Mouse (Mus musculus) left cerebral cortex, postnatal 14 days (tissue): Measurements from ENCODE around the gene Strip2. TPM values are rescaled to one million over a fixed set of nuclear protein-coding genes. Genes with fewer than 3 reads are reported as not detected.

Experiments used
- DNase-seq, 2 experiments: peaks; one replicate each; pipeline ENCODE4 v3.0.0; 2021 to 2022; ENCODE audit warnings: low spot score in 2 of 2, mixed read lengths in 1 of 2
- intact Hi-C: fragments of 180-260 bp; cut with DNase I; formaldehyde crosslinking; loops from one replicate; pipeline ENCODE4 v1.15.1; 2025
- total RNA-seq, 2 experiments: library from RNA; stranded (reverse); gene quantifications; 2 replicates each; pipeline ENCODE4 v1.2.3; 2021

The Strip2 gene
- total RNA-seq, 2 experiments from 2014 or later: 13.2 to 14.9 TPM

- no peak for DNase-seq
- intact Hi-C loops: loop anchor here (10.0 kb wide), 1 partner anchor 167 kb away; no protein-coding TSS in a partner anchor
Observed at GRCm38 (mm10) chr6:29917947-29918346, 1.1 kb downstream of the Strip2 start.

GRCm38 (mm10) chr6:29923501-29923900 is 6.7 kb downstream of the Strip2 start:
- no peak for DNase-seq
- intact Hi-C loops: no loop called here

GRCm38 (mm10) chr6:29925594-29926219 is 8.9 kb downstream of the Strip2 start:
- DNase-seq: no peak
- intact Hi-C loops: no loop called here

- intact Hi-C loops: no loop called here
- DNase-seq: no peak
Observed at GRCm38 (mm10) chr6:29930087-29930486, 13.3 kb downstream of the Strip2 start.

GRCm38 (mm10) chr6:29930665-29931064 is 13.9 kb downstream of the Strip2 start:
- intact Hi-C loops: no loop called here
- peak; percentile 22 to 46 for DNase-seq

- intact Hi-C loops: no loop called here
- DNase-seq: no peak
Observed at GRCm38 (mm10) chr6:29931181-29931580, 14.4 kb downstream of the Strip2 start.

- intact Hi-C loops: no loop called here
Observed at GRCm38 (mm10) chr6:29935741-29936140, 18.9 kb downstream of the Strip2 start.

GRCm38 (mm10) chr6:29940428-29940827 is 23.6 kb downstream of the Strip2 start:
- no peak for DNase-seq
- intact Hi-C loops: loop anchor here (10.0 kb wide), 1 partner anchor 86 kb away; no protein-coding TSS in a partner anchor

More at GRCm38 (mm10) chr6:29935741-29936140, 18.9 kb downstream of the Strip2 start:
- DNase-seq: no peak

- DNase-seq: no peak
- intact Hi-C loops: loop anchor here (10.0 kb wide), 1 partner anchor 86 kb away; no protein-coding TSS in a partner anchor
Observed at GRCm38 (mm10) chr6:29941036-29941435, 24.2 kb downstream of the Strip2 start.

- intact Hi-C loops: loop anchor here (10.0 kb wide), 1 partner anchor 90 kb away; no protein-coding TSS in a partner anchor
- DNase-seq: no peak
Observed at GRCm38 (mm10) chr6:29944465-29944864, 27.7 kb downstream of the Strip2 start.

- DNase-seq: no peak
- intact Hi-C loops: loop anchor here (10.0 kb wide), 1 partner anchor 92 kb away; no protein-coding TSS in a partner anchor
Observed at GRCm38 (mm10) chr6:29946568-29946967, 29.8 kb downstream of the Strip2 start.

GRCm38 (mm10) chr6:29947823-29948222 is 31.0 kb downstream of the Strip2 start:
- intact Hi-C loops: loop anchor here (10.0 kb wide), 1 partner anchor 93 kb away; no protein-coding TSS in a partner anchor
- DNase-seq: no peak

- intact Hi-C loops: no loop called here
- DNase-seq: peak; percentile 17 to 22
Observed at GRCm38 (mm10) chr6:29956749-29957148, 39.9 kb downstream of the Strip2 start.

GRCm38 (mm10) chr6:29958669-29959068 is 41.9 kb downstream of the Strip2 start:
- no peak for DNase-seq
- intact Hi-C loops: no loop called here

- intact Hi-C loops: no loop called here
- peak; percentile 34 to 58 for DNase-seq
Observed at GRCm38 (mm10) chr6:29961081-29961480, 44.3 kb downstream of the Strip2 start.

GRCm38 (mm10) chr6:29967917-29968316 is 51.1 kb downstream of the Strip2 start:
- no peak for DNase-seq
- intact Hi-C loops: no loop called here

GRCm38 (mm10) chr6:29973341-29973740 is 56.5 kb downstream of the Strip2 start:
- intact Hi-C loops: no loop called here
- peak in 1 of 2 experiments; percentile 39 for DNase-seq

GRCm38 (mm10) chr6:29974836-29975235 is 58.0 kb downstream of the Strip2 start:
- intact Hi-C loops: no loop called here
- DNase-seq: no peak

GRCm38 (mm10) chr6:29980461-29980860 is 63.6 kb downstream of the Strip2 start:
- intact Hi-C loops: no loop called here
- no peak for DNase-seq

- intact Hi-C loops: no loop called here
- no peak for DNase-seq
Observed at GRCm38 (mm10) chr6:29981797-29982196, 65.0 kb downstream of the Strip2 start.

- peak; percentile 44 to 62 for DNase-seq
- intact Hi-C loops: no loop called here
Observed at GRCm38 (mm10) chr6:29985058-29985498, 68.3 kb downstream of the Strip2 start.
